Mouse (Mus musculus): Measurements from ENCODE around the gene Fstl3.

DNA sequence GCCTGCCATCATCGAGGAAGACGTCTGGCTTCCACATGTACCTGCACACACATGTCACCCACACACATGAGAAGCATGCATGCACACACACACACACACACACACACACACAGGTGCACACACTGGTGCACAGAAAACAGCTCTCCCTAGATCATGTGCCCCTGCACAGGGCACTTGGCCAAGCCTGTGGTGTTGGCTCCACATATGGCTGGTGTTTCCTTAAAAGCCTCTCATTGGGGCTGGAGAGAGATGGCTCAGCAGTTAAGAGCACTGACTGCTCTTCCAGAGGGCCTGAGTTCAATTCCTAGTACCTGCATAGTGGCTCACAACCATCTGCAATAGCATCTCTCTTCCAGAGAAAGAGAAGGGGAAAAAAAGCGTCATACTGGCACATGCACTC lies 54.5 kb downstream of the Fstl3 start:
- TF ChIP-seq CTCF (IDR thresholded peaks at IDR 0.05; ENCODE audit: control insufficient read depth, insufficient read depth, insufficient read length): no peak
- no peak for TF ChIP-seq MYOD1 (IDR thresholded peaks at IDR 0.05; ENCODE audit: control insufficient read depth, insufficient read length, low read depth)
- TF ChIP-seq USF1 (IDR thresholded peaks at IDR 0.05; ENCODE audit: low read depth): no peak
- TF ChIP-seq MAX (IDR thresholded peaks at IDR 0.05): no peak
- no peak for TF ChIP-seq MYOG (IDR thresholded peaks at IDR 0.05; ENCODE audit: control insufficient read depth, extremely low read depth, insufficient read length)

Measured in C2C12 (cell line).